Mouse (Mus musculus) gastrocnemius, postnatal 4 days (tissue): ENCODE data around the gene Tor1aip2. TPM values are rescaled to one million over a fixed set of nuclear protein-coding genes. Genes with fewer than 3 reads are reported as not detected.

Experiments
- DNase-seq, 2 experiments: peaks; one replicate each; pipeline ENCODE4 v3.0.0; 2021 to 2022; ENCODE audit warnings: low spot score in 2 of 2, mixed read lengths in 2 of 2
- total RNA-seq, 2 experiments: library from RNA; stranded (reverse); gene quantifications; 2 replicates each; pipeline ENCODE4 v1.2.3; 2021

The Tor1aip2 gene
- total RNA-seq, 2 experiments from 2014 or later = 86.3 to 87.9 TPM

DNA sequence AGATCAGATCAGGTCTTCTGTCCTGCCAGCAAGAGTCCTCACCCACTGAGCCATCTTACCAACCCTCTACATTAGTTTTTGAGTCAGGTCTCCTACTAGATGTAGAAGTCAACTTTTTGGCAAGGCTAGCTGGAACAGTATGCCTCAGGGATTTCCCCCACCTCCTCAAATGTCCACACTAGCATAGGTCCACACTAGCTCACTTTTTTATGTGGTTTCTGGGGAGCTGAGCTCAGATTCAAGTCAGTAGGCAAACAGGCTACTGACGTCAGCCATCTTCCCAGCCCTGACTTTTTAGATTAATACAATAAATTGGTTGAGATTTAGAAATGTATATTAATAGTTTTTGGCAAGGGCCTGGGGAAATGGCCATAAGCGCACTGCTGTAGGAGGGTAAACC lies 72.2 kb downstream of the Tor1aip2 start:
- no peak for DNase-seq

DNA sequence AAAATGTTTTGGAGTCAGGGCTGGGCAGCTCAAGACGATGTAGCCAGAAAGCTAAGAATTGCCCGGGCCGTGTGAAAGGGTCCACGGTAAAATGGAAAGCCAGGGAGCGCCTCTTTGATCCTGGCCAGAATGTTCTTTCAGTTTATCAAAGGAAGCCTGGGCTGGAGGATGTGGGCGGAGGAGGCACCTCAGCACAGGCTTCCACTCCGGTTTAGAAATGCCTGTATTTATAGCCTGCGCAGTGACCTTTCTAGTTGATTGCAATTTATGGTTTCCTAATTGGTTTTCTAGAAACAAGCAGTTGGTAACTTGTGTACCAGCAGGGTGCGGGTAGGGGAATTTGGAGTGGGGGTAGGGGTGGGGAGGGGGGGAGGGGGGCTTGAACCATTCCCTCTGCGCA lies 73.2 kb downstream of the Tor1aip2 start:
- DNase-seq = no peak

DNA sequence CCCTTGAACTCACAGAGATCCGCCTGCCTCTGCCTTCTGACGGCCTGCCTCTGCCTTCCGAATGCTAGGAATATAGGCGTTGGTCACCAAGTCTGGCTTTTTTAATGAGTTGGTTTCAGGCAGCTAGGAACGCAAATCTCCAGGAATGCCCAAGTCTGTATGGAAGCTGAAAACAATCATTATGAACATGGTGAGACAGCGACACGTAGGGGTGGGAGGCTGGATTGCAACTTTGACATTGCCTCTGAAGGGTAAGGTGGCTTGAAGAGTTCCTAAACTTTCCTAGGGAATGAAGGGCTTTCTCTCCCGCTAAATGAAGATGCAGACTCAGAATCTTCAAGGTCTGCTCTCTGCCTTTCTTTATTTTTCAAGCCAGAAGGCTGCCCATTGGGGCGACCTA lies 75.9 kb downstream of the Tor1aip2 start:
- no peak for DNase-seq

DNA sequence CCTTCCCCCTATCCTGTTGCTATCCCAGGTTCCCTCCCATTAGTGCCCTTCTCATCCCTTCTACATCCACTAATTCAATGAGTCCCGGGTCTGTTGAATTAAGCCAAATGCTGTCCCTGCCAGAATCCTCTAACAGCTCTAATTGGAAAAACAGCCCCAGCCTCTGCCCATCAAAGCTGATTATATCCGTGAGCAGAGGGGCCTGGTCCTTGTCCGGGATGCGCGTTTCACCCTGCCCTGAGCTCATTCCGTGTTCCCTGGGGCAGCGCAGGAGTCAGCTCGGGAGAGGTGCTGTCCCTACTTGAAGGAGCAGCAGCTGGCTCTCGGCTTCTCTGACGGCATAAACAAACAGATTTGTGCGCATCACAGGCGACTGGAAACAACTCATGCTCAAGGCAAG lies 76.5 kb downstream of the Tor1aip2 start:
- DNase-seq = no peak

DNA sequence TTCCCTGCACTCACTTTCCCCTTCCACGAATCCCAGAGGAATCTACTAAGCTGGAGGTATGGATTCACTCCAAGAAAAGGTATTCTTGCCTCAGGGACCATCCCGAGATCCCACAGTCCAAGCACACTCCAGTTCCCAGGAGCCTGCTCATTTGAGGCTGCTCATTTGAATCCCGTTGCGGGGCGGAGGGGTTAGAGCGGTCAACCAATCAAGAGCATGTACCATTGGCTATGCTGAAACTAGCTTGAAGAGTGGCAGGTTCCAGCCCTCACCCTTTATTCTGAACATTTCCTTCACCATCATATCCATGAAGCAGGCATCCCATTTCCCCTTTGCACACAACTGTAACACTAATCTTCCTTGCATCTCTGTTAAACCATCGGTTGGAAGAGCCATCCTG lies 76.9 kb downstream of the Tor1aip2 start:
- no peak for DNase-seq

DNA sequence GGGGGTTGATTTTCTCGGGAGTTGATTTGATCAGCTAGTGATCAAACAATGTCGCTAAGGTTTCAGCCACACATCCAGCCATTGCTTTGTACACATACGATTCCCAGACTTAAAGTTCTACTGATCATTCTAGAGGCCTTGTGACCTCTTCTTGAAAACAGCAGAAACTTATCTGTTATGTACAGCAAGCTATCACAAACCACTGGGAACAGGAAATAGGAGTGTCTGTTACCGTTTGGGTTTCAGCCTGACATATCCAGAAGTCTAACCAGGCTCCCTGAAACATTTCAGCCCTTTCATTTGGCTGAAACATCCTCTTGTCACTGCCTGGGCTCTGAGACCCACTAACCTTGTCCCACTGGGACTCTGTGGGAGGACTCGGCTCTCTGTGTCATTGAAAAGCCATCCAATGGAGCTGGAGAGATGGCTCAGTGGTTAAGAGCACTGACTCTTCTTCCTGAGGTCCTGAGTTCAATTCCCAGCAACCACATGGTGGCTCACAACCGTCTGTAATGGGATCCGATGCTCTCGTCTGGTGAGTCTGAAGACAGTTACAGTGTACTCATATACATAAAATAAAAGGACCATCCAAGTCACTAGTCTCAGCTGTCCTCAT lies 78.8 kb downstream of the Tor1aip2 start:
- DNase-seq = no peak

DNA sequence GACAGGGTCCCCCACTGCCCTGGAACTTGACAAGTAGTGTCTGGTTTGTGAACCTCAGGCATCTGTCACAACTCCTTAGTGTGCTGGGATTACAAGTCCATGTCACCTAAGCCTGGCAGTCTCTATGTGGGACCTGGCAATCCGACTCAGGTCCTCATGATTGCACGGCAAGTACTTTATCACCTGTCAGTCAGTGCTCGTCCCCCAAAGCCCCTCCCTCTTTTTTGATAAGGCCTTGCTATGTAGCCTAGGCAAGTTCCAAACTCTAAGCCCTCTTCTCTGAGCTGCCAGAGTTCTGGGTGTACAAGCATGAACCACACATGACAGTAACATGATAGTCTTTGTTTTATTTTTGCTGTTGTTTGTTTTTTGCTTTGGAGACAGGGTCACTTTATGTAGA lies 81.6 kb downstream of the Tor1aip2 start:
- DNase-seq = no peak

Other genes with a start within 250 kb of the Tor1aip2 start
- 10 to 100 TPM; 55.3 to 59.9 TPM for gene Qsox1, start 222.5 kb upstream of the Tor1aip2 start, total RNA-seq
- gene Cep350, start 62.1 kb upstream of the Tor1aip2 start, total RNA-seq = 10 to 100 TPM; 65.3 to 67.9 TPM
- 10 to 100 TPM; 73.7 to 87.8 TPM for gene Tor1aip1, start 1.1 kb downstream of the Tor1aip2 start, total RNA-seq
- under 1 TPM in 1 of 2 experiments, not detected in 1; 0.10 TPM for gene Fam163a, start 169.6 kb downstream of the Tor1aip2 start, total RNA-seq